Mouse (Mus musculus): ENCODE measurements around the gene Tesk2.

- TF ChIP-seq CTCF (IDR thresholded peaks at IDR 0.05; ENCODE audit: low read depth, low read length) (no peak), POLR2A (IDR thresholded peaks at IDR 0.05; ENCODE audit: insufficient read depth, low read length) (no peak), EP300 (IDR thresholded peaks at IDR 0.05; ENCODE audit: insufficient read depth, low read depth, low read length) (no peak)
Measured at GRCm38 (mm10) chr4:116796442-116797110, 75.8 kb downstream of the Tesk2 start.
